Mouse (Mus musculus): ENCODE measurements around the gene Rpl18.

GRCm38 (mm10) chr7:45718331-45718730, 3.1 kb downstream of the Rpl18 start:
- TF ChIP-seq CTCF (IDR thresholded peaks at IDR 0.05; ENCODE audit: extremely low read depth, insufficient read depth, insufficient read length, insufficient replicate concordance) (no peak), POLR2A (IDR thresholded peaks at IDR 0.05; ENCODE audit: low read depth, low read length) (no peak)

Measured in spleen, adult 2 months (tissue).